Mouse (Mus musculus): Measurements from ENCODE around the gene Tas2r103.

Gene Tas2r103

GRCm38 (mm10) chr6:133037001-133037400 lies at the start of gene Tas2r103:
Gene Tas2r103, minus strand, starts transcription at chr6:133037101.
- Histone ChIP-seq H3K36me3 (ENCODE audit: control insufficient read depth, insufficient read depth, low read length, poor library complexity, severe bottlenecking) (no peaks in the 10 kb centered on the region), H3K27me3 (ENCODE audit: control insufficient read depth, insufficient read depth, low read length, poor library complexity, severe bottlenecking) (no peaks in the 10 kb centered on the region)
- DNase-seq (ENCODE audit: low read depth, low spot score), result no peak

DNA sequence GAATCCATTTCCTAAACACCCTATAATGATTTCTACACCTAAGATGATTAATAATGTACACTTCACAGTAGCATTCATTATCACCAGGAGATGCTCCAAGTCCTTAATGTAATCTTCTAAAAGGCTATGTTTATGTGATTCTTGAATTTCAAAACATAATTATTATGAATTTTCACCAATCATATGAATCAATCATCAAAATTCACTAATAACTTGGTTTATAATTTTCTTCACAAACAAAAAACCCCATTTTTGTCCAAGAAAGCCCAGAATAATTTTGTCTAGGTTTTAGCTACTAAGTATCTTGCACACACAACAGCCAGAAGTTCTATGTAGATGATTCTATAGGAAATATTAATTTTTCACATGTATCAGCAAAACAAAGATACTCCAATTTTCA lies 18.8 kb upstream of the Tas2r103 start, which contains the start of gene Tas2r140:
TSS of gene Tas2r140 (minus strand) at position 101 of the 400 bp plus-strand sequence.
- H3K36me3 ChIP-seq (ENCODE audit: control insufficient read depth, insufficient read depth, low read length, poor library complexity, severe bottlenecking), result no peaks in the 10 kb centered on the region
- no peaks in the 10 kb centered on the region for H3K27me3 ChIP-seq (ENCODE audit: control insufficient read depth, insufficient read depth, low read length, poor library complexity, severe bottlenecking)
- DNase-seq (ENCODE audit: low read depth, low spot score), result no peak
